Mouse (Mus musculus): ENCODE results near the gene Pex11g.

The Pex11g gene

DNA sequence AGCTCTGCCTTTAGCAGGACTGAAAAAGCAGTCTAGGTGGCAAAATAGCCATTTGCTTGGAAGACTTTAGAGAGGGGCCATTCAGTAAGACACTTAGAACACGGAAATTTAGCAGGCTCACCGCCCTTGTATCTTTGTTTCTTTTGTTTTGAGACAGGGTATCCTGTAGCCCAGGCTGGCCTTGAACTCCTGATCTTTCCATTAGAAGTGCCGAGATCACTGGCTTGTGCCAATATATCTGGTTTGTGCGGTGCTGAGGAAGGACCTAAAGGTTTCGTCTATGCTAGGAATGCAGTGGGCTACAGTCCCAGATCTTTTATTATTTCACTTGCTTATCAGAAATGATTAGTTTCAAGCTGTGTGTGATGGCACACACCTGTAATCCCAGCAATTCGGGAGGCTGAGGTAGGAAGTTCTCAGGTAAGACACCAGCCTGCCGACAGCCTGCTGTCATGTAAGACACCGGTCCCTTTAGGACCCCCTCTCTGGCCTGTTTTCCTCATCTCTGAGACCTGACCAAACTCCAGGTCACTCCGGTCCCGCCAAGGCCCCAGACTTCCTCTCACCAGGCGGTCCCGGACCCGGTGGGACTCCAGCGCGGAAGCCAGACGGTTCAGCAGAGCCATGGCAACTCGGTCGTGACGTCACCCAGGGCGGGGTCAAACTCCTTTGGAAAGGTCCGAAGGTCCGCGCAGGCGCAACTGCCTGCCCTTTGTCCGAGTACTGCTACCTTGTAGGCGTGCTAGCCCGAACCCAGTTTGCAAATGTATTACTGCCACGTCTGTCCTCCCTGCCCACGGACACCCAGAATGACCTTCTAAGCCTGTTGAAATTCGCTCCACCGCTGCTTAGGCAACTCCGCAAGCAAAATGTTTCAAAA lies at the start of gene Pex11g:
Pex11g (minus strand) TSS at position 675 of the 880 bp plus-strand sequence.
- peak; percentile 96 for DNase-seq

DNA sequence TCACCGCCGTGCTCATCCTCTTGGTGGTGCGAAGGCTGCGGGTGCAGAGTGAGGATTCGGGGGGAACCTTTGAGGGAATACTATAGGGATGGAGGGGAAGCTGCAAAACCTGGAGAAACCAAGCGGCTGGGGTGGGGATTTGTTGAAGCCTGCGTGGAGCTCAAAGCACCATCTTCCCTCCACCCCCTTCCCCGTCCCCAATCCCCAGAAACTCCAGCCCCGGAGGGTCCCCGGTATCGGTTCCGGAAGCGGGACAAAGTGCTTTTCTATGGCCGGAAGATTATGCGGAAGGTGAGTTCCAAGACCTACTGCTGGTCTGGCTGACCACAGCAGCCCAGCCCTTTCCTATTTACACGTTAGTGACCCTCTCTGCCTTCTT lies 49.6 kb upstream of the Pex11g start:
- DNase-seq: no peak

DNA sequence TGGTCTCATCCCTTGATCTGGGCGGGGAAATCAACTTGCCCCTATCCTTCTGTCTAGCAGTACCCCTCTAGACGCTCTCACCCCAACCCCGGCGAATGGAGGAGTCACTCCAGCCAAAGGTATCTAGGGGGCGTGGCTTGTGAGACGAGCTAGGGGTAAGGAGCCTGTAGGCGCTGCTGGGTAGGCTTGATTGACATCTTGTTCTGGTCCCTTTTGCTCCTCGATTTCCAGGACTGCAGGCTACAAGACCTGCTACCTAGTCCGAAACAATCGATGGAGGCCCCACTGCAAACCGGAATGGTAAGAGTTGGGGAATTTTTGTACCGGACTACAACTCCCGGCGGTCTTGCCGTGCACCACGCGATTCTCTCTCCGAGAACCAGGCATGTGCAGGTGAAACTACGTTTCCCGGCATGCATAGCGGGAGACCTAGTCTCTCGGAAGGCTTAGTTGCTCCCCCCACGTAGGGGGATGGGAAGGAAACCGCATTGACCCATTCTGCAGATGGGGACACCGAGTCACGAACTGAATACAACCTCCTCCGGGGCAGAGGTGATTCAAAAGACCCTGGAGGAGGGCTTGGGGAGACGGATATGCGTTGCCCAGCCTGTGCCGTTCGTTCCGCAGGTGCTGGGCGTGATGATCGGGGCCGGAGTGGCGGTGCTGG lies 49.1 kb upstream of the Pex11g start:
- DNase-seq: peak; percentile 97

DNA sequence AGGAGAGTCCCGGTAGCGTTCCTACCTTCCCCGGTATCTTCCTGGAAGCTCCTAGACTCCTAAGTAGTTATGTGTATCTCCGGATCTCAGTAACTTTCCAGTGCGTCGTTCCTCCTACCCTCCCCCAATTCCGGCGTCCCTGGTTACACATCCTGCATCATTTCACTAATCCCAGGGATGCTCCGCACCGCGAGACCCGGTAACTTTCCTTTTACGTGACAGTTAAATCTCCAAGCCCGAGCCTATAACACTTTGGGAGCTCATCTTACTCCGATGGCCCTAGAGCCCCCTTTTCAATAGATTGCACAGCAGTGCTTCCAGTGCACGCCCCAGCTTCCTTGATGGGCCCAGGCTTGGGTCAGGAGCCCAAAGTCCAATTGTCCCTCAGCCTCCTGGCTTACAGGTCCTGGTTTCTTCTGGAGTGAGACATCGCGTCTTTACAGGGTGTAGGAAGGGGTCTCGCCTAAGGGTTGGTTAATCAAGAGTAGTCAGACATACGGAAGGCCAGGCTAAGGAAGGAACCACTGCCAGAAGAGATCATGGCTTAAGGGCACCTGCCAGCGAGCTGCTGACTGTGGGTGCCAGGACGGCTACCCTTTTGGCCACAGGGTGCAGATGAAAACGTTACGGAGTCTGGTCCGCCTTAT lies 48.4 kb upstream of the Pex11g start:
- DNase-seq: peak; percentile 68

DNA sequence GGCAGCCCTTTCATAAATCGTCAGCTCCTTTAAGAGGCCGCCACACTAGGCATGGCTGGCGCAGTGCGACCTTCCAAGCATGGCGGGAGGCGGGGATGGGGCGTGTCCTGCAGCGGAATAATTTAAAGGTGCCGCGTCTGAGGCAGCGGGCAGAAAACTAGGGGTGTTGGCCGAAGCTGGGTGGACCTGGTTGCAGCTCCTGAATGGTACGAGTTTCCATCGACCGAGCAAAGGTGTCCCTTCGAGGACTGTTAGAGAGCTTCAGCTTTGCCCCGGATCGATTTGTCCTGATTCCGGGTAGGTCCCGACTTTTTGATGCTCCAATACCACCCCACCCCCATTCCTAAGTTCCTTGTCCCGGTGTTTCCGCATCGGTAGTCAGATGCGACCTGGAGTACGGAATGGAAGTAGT lies 47.8 kb upstream of the Pex11g start, which contains the start of gene Pnpla6:
Pnpla6 (plus strand) TSS at position 125 of the 412 bp plus-strand sequence.
- DNase-seq: peak; percentile 91

DNA sequence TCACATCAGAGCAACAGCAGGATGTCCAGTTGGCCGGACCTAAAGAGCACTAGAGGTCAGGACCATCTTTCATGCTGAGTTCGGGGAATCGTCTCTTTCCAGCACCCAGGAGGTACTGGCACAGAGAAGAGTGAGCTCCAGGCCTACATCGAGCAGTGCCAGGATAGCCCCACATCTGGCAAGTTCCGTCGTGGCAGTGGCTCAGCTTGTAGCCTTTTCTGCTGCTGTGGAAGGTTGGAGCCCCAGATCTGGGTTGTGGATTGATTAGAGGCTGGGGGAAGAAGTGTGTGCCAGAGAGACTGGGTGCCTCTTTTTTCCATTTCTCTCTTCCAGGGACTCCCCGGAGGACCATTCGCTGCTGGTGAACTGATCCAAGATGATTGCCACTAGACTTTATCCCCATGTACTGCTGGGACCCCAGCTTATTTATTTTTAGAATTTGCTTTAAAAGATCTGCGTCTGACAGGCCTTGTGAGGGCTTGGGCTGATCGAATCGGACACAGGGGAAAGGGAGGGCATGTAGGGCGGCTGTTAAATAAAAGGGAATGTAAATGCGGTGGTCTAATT lies 47.3 kb upstream of the Pex11g start:
- DNase-seq: peak; percentile 78

DNA sequence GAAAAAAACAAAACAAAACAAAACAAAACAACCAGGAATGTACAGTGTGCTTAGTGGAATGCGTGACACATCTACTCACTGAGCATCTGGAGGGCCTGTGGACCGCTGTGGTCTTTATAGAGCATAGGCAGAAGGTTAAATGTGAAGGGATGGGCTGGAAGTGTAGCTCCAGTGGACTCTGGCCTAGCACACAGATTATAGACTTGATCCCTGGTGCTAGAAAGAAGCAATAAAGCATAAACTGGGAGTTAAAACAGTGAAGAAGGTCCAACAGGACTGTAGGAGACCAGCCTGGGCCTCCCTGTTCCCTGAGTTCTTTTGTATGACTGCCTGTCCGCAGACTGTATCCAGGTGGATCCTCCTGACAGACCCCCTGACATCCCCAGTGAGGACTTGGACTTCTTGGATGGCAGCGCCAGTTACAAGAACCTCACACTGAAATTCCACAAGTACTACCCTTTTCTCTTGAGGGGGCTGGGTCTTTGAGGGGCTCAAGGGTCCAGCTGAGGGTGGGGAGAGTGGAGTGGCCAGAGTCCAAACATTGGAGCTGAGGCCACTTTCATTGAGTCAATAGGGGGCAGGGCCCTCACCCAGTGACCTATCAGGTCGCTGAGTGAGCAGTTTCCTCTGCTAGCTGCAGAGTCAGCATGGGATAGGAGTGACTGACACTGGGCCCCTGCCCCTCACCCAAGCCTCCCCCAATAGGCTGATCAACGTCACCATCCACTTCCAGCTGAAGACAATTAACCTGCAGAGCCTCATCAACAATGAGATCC lies 40.7 kb upstream of the Pex11g start:
- DNase-seq: no peak

DNA sequence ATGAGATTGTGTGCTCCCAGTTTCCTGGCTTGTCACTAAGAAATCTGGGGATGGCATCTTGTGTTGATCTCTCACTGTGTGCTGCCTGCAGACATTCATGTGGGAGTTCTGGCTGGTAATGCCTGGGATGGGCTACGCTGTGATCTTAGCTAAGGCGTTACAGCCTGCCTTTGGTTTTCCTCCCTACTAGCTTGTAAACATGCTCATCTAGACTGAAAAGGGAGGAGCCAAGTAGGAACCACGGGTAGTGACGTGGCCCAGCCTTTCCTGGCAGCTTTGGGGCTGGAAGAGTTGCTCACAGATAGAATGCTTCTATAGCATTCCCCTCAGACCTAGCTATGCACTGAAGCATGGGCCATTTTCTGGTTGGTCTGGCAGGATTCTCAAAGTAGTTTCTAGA lies 34.7 kb upstream of the Pex11g start:
- DNase-seq: no peak

DNA sequence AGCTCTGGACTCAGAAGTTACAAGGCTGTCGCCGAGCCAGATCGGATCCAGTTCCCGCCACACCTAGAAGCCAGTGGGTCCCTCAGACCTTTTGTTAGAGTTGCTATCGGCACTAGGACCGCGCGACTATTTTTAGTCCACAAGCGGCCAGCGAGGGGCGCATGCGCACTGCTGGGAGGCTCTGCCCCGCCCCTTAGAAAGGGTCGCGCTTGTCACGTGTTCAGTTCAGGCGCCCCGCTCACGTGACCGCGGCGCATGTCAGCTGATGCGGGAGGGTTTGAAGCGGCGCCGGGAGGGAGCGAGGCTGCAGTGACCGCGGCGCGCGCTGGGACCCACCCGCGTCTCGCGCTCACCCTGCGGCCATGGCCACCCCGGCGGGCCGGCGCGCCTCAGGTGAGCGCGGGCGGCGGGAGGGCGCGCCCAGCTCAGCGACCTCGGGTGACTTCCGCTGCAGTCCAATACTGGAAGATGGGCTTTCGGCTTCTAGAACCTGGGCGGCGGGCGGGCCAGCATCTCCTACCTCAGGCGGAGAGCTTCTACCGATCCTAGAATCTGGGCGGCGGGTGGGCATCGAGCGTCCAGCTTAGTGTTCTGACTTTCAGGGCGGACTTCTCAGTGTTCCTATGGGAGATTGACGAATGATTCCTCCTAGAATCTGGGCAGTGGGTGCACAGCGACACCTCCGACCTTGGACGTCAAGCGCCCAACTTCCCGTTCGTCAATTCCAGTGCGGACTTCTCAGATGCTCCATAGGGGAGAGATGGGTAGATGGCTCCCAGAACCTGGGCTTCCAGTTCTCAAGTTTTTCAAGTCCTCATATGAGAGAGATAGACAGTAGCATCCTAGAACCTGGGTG lies 33.0 kb upstream of the Pex11g start, which contains the start of gene Mcoln1:
Mcoln1 (plus strand) TSS at position 223 of the 856 bp plus-strand sequence.
- peak; percentile 99 for DNase-seq

DNA sequence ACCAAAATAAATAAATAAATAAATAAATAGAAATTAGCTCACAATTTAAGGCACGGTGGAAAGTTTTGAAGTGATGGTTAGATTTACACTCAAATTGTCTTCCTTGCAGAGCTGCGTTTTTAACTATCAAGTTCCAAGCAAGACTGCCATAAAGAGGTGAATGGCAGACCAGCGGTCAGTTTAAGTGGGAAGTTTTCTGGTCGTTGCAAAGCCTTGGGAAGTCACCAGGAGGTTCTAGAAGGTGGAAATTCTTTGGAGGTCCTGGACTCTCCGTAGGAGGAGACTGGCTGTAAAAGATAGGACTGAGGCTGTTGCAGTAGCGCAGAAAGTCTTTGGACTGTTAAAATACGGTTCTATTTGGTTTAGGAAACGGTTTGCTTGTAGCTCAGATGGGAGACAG lies 32.3 kb upstream of the Pex11g start:
- DNase-seq: no peak

DNA sequence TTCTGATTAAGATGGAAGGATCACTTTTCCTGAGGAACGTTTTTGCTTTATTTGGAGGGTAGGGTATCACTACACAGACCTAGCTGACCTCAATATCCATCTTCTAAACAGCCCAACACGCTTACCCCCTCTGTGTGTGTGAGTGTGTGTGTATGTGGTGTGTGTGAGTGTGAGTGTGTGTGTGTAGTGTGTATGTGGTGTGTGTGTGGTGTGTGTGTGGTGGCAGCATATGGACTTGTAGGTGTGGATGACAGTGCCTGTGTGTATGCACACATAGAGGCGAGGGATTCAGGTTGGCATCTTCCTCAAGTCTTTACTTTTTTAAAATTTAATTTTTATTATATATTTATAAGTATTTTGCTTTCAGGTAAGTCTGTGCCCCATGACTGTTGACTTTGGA lies 31.1 kb upstream of the Pex11g start:
- no peak for DNase-seq

DNA sequence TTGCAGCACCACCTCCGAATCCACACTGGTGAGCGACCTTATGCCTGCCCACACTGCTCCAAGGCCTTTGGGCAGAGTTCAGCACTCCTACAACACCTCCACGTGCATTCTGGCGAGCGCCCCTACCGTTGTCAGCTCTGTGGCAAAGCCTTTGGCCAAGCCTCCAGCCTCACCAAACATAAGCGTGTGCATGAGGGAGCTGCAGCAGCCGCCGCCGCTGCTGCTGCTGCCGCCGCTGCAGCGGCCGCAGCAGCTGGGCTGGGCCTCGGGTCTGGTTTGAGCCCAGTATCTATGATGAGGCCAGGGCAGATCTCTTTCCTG lies 28.9 kb upstream of the Pex11g start:
- no peak for DNase-seq

DNA sequence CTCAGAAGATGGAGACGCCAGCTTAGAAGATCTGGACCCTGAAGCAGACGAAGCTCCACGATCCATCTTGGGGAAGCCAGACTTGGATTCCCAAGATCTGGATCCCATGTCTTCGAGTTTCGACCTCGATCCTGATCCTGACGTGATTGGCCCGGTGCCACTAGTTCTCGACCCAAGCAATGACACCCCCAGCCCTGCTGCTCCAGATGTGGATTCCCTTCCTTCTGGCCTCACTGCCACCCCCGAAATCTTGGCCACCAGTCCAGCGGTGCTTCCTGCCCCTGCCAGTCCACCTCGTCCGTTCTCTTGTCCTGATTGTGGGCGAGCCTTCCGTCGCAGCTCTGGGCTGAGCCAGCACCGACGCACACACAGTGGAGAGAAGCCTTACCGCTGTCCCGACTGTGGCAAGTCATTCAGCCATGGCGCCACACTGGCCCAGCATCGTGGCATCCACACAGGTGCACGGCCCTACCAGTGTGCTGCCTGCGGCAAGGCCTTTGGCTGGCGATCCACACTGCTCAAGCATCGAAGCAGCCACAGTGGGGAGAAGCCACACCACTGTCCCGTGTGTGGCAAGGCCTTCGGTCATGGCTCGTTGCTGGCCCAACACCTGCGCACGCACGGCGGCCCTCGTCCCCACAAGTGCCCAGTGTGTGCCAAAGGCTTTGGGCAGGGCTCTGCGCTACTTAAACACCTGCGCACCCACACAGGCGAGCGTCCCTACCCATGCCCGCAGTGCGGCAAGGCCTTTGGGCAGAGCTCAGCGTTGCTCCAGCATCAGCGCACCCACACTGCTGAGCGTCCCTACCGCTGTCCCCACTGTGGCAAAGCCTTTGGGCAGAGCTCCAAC lies 28.3 kb upstream of the Pex11g start:
- DNase-seq: peak; percentile 58

DNA sequence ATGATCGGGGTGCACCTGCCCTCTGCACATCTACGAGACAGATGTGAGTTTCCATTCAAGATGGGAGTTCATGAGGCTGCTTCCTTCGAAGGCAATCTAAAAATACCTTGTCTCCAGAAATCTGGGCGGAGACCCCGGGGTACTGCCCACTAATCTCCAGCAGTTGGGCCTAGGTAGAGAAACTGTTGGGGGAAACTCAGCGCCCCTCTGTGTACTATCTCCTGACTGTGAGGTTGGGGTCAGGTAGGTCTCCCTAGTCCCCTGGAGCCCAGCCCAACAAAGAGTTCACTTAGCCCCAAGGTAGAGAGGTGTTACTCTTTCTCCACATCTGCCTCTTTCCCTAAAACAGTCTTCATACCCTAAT lies 26.3 kb upstream of the Pex11g start:
- DNase-seq: peak; percentile 61

DNA sequence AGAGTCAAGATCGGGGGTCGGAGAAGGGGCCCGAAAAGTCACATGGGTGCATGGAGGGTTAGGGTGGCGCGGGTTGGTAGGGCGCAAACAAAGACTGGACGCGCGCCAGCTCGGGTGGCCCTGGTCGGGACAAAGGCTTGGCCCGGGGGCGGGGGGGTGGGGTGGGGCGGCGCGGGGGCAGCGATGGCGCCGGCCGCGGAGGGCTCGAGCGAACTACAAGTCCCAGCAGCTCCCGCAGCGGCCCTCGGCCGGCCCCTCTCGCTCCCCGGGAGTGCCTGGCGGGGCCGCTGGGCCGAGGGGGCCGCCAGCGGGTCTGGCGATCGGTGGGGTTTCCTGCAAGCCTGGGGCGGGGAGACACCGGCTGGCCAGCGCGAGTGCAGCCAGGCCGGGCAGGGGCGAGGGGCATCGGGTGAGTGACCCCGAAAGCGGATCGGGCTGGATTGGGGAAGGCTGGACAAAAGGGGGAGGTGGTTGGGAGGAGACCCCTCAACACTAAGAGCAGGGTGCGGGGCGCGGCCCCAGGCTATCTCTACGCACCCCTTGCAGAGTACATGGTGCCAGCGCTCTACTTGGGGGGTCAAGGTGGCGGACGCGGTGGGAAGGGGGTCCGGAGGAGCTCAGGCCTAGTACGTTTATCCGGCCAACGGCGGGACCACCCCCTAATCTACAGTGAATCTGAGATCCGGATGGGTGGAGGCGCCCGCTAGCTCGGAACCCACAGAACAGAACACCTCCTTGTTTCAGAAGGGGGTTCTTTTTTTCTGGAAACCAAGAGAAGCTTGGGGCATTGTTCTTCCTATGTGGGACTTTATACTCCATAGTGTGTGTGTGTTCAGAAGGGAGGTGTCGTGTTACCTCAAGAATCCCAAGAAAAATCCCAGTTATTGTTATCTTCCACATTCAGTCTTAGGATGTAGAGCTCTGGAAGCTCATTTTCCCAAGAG lies 25.7 kb upstream of the Pex11g start, which contains the start of gene Zfp358:
Zfp358 (plus strand) TSS at position 238 of the 944 bp plus-strand sequence.
- DNase-seq: peak; percentile 84

DNA sequence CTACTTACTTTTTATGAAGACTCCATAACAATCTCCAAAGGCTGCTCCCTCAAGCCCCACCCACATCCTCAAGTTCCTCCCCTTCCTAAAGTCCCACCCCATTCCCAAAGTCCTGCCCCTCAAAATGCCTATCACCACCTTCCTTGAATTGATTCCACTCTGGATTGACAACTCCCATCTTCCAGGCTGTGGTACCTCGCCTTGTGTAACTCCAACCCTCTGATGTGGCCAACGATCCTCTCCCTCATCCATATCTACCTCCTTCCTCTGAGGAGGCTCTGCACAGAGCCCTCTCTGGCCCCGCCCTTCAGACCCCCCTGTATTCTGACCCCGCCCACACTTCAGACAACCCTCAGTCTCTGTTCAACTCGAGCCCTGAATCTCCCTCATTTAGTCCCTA lies 17.7 kb upstream of the Pex11g start:
- DNase-seq: no peak

DNA sequence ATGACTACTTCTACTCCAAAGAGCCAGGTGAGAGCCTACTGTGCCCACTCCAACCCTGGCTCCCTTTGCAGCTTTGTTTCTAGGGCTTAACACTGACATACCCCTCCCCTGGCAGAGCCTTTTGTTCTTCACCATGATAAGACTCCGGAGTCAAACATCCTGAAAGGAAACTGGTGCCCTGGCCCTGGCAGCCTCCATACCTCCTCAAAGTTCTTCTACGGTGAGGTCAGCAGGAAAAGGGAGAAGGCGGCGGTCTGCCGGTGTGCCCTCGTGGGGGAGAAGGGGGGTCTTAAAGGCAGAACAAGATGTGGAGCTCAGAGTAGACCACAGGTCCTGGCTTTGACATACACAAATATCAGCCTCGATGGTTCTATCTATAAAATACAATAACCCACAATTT lies 16.1 kb upstream of the Pex11g start:
- DNase-seq: no peak

DNA sequence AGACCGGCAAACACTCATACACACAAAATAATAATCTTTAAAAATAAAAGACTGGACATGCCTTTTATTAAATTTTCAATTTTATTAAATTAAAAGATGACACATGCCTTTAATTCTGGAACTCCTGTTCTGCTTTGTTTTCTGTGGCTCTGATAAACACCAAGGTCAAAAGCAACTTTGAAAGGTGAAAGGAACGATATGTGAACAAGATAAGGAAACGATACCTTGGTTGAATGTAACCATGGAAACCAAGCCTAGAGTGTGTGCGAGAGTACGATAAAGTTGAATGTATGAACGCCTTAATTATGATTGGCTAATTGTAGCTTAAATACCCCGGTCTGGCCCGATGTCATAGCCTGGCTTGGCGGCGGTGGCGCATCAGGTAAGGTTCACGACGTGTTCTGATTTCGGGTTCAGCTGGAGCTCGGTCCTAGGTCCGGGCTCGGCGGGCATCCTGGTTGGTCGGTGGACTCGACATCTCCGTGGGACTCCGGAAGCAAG lies 14.8 kb upstream of the Pex11g start:
- DNase-seq: no peak

DNA sequence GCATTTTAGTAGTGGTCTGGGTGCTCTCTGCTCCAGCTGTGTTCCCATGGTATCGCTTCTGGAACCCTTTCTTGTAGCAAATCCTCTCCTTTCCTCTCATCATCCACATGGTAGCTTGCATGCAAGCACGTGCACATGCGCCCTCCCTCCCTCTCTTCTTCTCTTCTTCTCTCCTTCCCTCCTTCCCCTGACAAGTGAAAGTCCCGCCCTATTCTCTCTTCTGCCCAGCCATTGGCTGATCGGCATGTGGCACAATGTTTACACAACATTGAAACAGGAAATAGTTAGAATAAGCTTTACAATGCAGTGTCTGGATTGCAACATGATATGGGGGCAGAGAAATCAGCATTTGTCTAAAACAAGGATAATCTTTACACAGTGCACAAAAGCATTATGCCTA lies 14.1 kb upstream of the Pex11g start:
- no peak for DNase-seq

Data from cerebellum, adult 9-11 months (tissue).